Mouse (Mus musculus): ENCODE measurements around the gene Top2a.
A peak's percentile ranks its signal among the peaks of the same experiment; 100 is the strongest.
"Not testable (repeated sequence)": the region's sequence is repeated elsewhere in the genome, so short reads cannot be mapped to it uniquely, and the experiment has no call there.

Top2a gene

DNA sequence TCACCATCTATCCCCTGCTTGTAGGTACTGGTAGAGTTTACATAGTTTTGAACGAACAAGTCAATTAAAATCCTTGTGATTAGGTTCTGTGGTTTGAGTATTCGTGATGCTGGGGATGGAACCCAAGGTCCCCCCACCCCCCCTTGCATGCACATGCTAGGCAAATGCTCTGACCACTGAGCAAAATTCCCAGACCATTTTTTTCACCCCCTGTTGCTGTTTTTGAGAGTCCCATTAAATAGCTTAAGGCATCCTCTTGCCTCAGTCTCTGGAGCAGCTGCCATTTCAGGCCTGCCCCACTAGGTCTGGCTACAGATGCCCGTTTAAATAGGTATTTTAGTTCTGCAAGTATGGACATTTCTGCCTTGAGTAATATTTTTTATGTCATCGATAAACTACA is 895 bp downstream of the Top2a start:
- DNase-seq (ENCODE audit: low read depth, low spot score), result no peak
- no peaks in the 10 kb centered on the region for H3K27me3 ChIP-seq (ENCODE audit: control insufficient read depth, insufficient read depth, low read length, poor library complexity, severe bottlenecking)

DNA sequence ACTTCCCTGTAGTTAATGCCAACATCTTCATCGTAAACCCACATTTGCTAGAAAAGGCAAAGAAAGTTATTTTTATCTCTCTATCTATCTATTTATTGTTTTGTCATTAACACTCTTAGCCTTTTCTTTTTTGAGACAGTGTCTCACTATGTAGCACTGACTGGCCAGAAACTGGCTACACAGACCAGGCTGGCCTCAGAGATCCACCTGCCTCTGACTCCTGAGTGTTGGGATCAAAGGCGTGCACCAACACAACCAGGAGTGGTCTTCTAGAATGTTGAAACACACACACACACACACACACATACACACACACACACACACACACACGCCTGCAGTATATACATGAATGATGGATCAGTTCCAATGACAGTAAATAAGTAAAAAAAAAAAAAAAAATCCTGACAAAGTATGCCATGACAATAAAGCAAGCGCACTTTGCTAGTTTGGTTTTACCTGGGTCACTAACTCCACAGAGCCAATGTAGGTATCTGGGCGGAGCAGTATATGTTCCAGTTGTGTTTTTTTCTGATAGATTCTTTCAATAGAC is 1.5 kb downstream of the Top2a start:
- Histone ChIP-seq H3K36me3 (ENCODE audit: control insufficient read depth, insufficient read depth, low read length, poor library complexity, severe bottlenecking) (no peaks in the 10 kb centered on the region), H3K27me3 (ENCODE audit: control insufficient read depth, insufficient read depth, low read length, poor library complexity, severe bottlenecking) (no peaks in the 10 kb centered on the region)
- DNase-seq (ENCODE audit: low read depth, low spot score), result no peak

More for the DNA sequence above, 895 bp downstream of the Top2a start:
- H3K36me3 ChIP-seq (ENCODE audit: control insufficient read depth, insufficient read depth, low read length, poor library complexity, severe bottlenecking), result no peaks in the 10 kb centered on the region

DNA sequence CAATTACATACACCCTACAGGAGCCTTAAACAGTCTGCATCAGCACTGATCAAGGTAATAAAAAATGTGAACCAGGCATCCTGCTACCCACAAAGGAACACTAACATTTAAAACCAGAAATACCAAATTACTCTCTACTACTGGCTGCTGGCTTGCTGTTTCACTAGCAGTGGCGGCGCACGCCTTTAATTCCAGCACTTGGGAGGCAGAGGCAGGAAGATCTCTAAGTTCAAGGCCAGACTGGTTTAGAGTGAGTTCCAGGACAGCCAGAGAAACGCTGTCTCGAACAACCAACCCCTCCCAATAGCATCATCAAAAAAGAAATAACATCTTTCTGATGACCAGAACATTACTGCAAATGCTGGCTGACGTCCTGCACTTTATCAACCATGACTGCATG is 4.1 kb downstream of the Top2a start:
- H3K27me3 ChIP-seq (ENCODE audit: control insufficient read depth, insufficient read depth, low read length, poor library complexity, severe bottlenecking), result no peaks in the 10 kb centered on the region; the same call in 1 of the 2 replicates
- DNase-seq (ENCODE audit: low read depth, low spot score), result no peak
- no peaks in the 10 kb centered on the region for H3K36me3 ChIP-seq (ENCODE audit: control insufficient read depth, insufficient read depth, low read length, poor library complexity, severe bottlenecking)

DNA sequence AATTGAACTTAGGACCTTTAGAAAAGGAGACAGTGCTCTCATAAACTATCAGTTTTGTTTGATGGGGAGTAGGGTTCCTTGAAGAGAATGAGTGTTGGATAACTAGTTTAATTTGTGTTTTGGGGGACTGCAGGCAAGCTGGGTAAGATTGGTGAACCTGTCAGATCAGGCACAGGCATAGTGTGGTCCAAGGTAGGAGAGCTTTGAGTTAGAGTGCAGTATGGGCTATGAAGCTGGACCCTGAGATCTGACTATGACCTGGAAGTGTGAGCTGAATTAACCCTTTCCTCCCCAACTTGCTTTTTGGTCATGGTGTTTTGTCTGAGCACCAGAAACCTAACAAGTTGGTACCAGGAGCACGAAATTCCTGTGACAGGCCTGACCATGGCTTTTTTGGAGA is 10.1 kb downstream of the Top2a start:
- no peak for DNase-seq (ENCODE audit: low read depth, low spot score)
- Histone ChIP-seq H3K36me3 (ENCODE audit: control insufficient read depth, insufficient read depth, low read length, poor library complexity, severe bottlenecking) (no peaks in the 10 kb centered on the region), H3K27me3 (ENCODE audit: control insufficient read depth, insufficient read depth, low read length, poor library complexity, severe bottlenecking) (no peaks in the 10 kb centered on the region; the same call in 1 of the 2 replicates)

DNA sequence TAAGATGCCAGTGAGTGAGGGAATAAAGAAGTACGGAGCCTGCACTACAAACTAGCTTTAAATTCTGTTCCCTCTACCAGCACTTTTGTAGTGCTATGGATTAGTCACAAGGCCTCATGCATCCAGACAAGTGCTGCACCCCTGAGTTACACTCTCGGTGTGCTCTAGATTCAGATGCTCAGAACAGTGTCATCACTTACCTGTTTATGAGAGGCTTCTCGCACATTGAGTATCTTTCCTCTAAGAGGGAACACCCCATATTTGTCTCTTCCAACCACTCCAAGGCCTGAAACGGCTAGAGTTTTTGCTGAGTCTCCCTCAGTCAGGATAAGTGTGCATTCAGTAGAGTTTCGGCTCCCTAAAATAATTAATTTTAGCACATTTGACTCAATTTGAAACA is 13.3 kb downstream of the Top2a start:
- H3K36me3 ChIP-seq (ENCODE audit: control insufficient read depth, insufficient read depth, low read length, poor library complexity, severe bottlenecking), result no peaks in the 10 kb centered on the region
- H3K27me3 ChIP-seq (ENCODE audit: control insufficient read depth, insufficient read depth, low read length, poor library complexity, severe bottlenecking), result no peaks in the 10 kb centered on the region; the same call in 1 of the 2 replicates
- DNase-seq (ENCODE audit: low read depth, low spot score), result no peak

DNA sequence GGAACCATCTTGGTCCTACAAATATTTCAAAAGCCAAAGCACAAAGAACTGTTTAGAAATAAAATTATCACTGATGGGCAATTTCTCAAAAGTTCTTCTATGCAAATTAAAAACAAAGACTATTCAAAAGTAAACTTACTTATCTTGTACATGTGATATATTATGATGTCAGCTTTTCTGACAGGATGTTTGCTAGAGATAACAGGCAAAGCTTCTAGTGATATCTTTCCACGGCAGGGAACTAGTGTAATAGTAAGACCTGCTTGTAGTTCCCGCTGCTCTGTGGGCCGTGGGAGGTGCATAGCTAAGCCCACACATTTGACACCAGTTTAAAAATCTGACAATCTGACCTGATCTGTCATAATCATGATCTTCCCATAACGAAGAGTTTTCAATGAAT is 13.9 kb downstream of the Top2a start:
- Histone ChIP-seq H3K36me3 (ENCODE audit: control insufficient read depth, insufficient read depth, low read length, poor library complexity, severe bottlenecking) (no peaks in the 10 kb centered on the region), H3K27me3 (ENCODE audit: control insufficient read depth, insufficient read depth, low read length, poor library complexity, severe bottlenecking) (no peaks in the 10 kb centered on the region; the same call in 1 of the 2 replicates)
- DNase-seq (ENCODE audit: low read depth, low spot score), result no peak

DNA sequence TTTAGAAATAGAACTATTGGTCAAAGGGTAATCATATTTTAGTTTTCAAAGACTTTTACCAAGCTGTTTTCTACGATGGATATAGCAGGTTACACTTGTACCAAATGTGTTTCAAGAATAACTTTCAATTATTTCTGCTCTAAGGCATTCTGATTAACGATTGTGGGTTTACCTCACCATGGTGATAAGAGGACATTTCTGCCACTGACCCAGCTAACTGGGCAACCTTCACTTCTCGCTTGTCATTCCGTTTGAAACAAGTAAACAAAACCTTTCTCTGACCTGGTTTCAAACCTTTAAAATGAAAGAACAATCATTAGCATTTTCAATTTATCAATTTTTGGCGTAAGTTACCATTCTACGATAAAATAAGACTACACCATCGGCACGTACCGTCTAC is 17.2 kb downstream of the Top2a start:
- H3K36me3 ChIP-seq (ENCODE audit: control insufficient read depth, insufficient read depth, low read length, poor library complexity, severe bottlenecking), result no peaks in the 10 kb centered on the region
- H3K27me3 ChIP-seq (ENCODE audit: control insufficient read depth, insufficient read depth, low read length, poor library complexity, severe bottlenecking), result no peaks in the 10 kb centered on the region; the same call in 1 of the 2 replicates
- DNase-seq (ENCODE audit: low read depth, low spot score), result no peak

DNA sequence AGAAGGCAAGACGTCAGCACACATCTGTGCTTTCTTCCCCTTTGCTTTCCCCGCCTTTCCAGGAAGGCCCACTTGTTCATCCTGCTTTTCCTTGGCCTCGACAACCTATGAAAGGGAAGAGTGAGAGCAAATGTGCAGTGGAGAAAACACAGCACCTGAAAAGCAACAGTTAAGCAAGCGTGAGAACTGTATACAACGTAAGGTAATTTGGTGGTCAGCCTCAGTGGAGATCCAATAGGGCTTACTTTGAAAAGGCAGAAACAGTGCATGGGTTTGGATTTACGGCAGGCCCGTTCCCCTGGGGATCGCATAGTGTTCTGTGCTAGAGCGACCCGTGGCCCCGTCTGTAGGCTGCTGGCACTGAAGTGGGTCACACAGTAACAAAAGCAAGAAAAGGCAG is 24.7 kb downstream of the Top2a start:
- Histone ChIP-seq H3K36me3 (ENCODE audit: control insufficient read depth, insufficient read depth, low read length, poor library complexity, severe bottlenecking) (no peaks in the 10 kb centered on the region), H3K27me3 (ENCODE audit: control insufficient read depth, insufficient read depth, low read length, poor library complexity, severe bottlenecking) (no peaks in the 10 kb centered on the region)
- DNase-seq (ENCODE audit: low read depth, low spot score), result no peak

DNA sequence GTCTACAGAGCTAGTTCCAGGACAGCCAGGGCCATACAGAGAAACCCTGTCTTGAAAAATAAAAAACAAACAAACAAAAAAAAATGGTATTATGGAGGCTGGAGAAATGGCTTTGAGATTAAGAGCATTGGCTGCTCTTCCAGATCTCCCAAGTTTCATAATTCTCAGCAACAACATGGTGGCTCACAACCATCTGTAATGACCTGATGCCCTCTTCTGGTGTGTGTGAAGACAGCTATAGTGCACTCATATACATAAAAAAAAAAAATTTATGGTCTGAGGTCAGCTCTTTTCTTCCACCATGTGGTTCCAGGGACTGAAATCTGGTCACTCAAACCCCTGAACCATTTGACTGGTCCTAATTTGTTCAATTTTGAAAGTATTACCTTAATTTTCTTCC is 25.2 kb downstream of the Top2a start:
- Histone ChIP-seq H3K27me3 (ENCODE audit: control insufficient read depth, insufficient read depth, low read length, poor library complexity, severe bottlenecking) (no peaks in the 10 kb centered on the region), H3K36me3 (ENCODE audit: control insufficient read depth, insufficient read depth, low read length, poor library complexity, severe bottlenecking) (no peaks in the 10 kb centered on the region)
- peak; percentile 24 for DNase-seq (ENCODE audit: low read depth, low spot score)

DNA sequence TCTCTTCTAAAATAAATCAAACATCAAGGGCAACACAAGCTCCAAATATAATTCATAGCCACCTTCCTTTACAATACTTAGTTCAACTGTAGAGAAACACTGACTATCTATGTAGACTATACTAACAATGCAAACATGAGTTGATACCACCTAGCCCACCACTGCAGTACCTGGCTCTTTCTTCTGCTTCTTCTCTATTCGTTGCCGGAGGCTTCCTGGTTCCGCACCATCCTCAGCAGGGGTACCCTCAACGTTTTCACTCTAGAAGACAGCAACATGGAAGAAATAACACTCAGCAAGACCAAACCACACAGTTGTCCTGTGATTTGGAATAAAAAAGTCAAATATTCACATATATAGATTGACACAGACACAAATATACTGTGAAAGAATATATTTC is 26.3 kb downstream of the Top2a start:
- DNase-seq (ENCODE audit: low read depth, low spot score), result no peak
- Histone ChIP-seq H3K36me3 (ENCODE audit: control insufficient read depth, insufficient read depth, low read length, poor library complexity, severe bottlenecking) (no peaks in the 10 kb centered on the region), H3K27me3 (ENCODE audit: control insufficient read depth, insufficient read depth, low read length, poor library complexity, severe bottlenecking) (no peaks in the 10 kb centered on the region)

DNA sequence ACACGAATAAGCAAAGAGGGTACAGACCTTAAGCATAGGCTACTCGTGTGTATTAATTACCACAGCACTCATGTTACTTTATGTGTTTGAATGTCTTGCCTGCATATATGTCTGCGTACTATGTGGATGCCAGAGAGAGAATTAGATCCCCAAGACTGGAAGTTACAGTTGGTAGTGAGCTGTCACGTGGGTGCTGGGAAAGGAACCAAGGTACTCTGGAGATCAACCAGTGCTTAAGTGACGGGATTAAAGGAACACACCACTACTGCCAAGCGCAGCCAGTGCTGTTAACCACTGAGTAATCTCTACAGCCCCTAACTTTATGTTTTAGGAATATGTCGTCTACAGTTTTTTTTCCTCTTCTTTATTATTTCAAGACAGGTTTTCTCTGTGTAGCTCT is 28.0 kb downstream of the Top2a start:
- no peak for DNase-seq (ENCODE audit: low read depth, low spot score)

DNA sequence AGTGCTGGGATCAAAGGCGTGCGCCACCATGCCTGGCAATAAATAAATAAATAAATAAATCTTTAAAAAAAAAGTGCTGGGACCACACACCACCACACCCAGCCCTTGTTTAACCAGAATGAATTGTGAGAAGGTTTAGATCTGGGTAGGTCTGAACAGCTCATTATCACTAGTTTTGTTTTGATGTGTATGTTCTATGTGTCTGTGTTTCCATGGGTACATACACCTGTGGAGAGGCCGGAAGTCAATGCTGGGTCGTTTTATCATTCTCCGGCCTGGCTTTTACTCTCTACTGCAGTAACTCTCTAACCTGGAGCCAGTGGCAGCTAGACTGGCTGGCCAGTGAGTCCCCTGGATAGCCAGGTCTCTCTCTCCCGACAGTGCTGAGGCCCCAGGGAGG is 33.1 kb downstream of the Top2a start:
- Histone ChIP-seq H3K27me3 (ENCODE audit: control insufficient read depth, insufficient read depth, low read length, poor library complexity, severe bottlenecking) (no peaks in the 10 kb centered on the region), H3K36me3 (ENCODE audit: control insufficient read depth, insufficient read depth, low read length, poor library complexity, severe bottlenecking) (no peaks in the 10 kb centered on the region)
- no peak for DNase-seq (ENCODE audit: low read depth, low spot score)

More for the DNA sequence above, 28.0 kb downstream of the Top2a start:
- H3K36me3 ChIP-seq (ENCODE audit: control insufficient read depth, insufficient read depth, low read length, poor library complexity, severe bottlenecking), result no peaks in the 10 kb centered on the region
- no peaks in the 10 kb centered on the region for H3K27me3 ChIP-seq (ENCODE audit: control insufficient read depth, insufficient read depth, low read length, poor library complexity, severe bottlenecking)

DNA sequence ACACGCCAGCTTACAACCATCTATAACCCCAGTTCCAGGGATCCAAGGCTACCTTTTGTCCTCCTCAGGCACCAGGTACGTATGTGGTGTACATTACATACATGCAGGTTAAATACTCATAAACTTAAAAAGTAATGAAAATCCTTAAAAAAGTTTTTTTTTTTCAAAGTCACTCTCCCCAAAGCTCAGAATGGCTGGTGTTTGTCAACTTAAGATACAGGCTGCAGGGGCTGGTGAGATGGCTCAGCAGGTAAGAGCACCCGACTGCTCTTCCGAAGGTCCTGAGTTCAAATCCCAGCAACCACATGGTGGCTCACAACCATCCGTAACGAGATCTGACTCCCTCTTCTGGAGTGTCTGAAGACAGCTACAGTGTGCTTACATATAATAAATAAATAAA is 35.7 kb downstream of the Top2a start:
- not testable (repeated sequence) for H3K36me3 ChIP-seq (ENCODE audit: control insufficient read depth, insufficient read depth, low read length, poor library complexity, severe bottlenecking); H3K27me3 ChIP-seq (ENCODE audit: control insufficient read depth, insufficient read depth, low read length, poor library complexity, severe bottlenecking); DNase-seq (ENCODE audit: low read depth, low spot score)

DNA sequence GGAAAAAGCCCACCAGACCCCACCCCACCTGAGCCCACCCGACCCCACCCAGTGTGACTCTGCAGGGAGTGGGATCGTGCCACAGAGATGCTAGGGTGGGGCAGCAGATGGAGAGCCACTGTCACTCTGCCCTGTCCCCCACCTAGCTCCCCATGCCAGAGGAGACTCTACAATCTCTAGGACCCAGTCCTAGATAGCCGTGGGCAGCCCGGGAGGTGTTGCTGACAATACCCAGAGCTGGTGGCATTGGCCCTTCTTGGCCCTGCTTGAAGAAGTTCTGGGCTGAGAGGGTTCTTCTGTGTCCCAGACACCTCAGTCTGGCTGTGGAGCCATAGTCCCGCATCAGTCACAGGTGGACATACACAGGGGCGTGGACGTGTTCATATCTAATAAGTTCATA is 38.4 kb downstream of the Top2a start:
- Histone ChIP-seq H3K36me3 (ENCODE audit: control insufficient read depth, insufficient read depth, low read length, poor library complexity, severe bottlenecking) (no peaks in the 10 kb centered on the region), H3K27me3 (ENCODE audit: control insufficient read depth, insufficient read depth, low read length, poor library complexity, severe bottlenecking) (no peaks in the 10 kb centered on the region)
- no peak for DNase-seq (ENCODE audit: low read depth, low spot score)

DNA sequence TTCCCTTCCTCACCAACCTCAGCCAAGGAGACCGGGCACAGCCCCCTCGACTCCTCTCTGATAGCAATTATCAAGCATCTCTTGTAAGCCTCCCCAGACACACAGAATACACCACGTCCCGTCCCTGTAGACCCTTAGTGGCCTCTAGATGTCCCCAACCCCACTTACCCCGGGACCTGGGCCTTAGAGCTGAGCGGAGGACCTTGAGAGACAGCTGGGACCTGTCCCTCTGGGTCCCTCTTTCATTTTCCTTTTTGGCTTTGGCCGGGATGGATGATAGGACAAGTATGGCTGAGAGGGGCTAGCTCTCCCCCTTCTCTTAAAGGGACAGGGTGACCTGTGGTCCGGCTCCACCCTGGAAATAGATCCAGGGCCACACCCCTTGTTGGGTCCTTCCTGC is 40.4 kb downstream of the Top2a start:
- no peaks in the 10 kb centered on the region; the same call in 1 of the 2 replicates for H3K27me3 ChIP-seq (ENCODE audit: control insufficient read depth, insufficient read depth, low read length, poor library complexity, severe bottlenecking)
- no peak for DNase-seq (ENCODE audit: low read depth, low spot score)
- no peaks in the 10 kb centered on the region for H3K36me3 ChIP-seq (ENCODE audit: control insufficient read depth, insufficient read depth, low read length, poor library complexity, severe bottlenecking)

DNA sequence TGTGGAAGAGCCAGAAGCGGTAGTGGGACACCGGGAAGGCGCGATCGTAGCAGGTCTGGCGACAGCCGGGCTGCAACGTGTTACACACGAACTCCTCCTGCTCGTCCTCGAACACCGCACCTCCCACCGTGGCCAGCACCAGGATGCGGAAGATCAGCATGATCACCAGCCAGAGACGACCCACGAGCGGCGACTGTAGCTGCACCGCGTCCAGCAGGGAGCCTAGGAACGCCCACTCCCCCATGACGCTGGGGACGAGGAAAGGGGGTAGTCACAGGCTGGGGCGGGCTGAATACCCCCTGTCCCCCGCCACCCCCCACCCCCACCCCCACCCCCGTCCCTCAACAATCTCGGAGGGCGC is 41.2 kb downstream of the Top2a start, which contains the start of gene Gjd3:
Gjd3 (minus strand) TSS at position 244 of the 361 bp plus-strand sequence.
- H3K36me3 ChIP-seq (ENCODE audit: control insufficient read depth, insufficient read depth, low read length, poor library complexity, severe bottlenecking), result no peaks in the 10 kb centered on the region
- DNase-seq (ENCODE audit: low read depth, low spot score), result no peak
- no peaks in the 10 kb centered on the region; the same call in 1 of the 2 replicates for H3K27me3 ChIP-seq (ENCODE audit: control insufficient read depth, insufficient read depth, low read length, poor library complexity, severe bottlenecking)
